Mouse (Mus musculus) spleen, postnatal 14 days (tissue): Measurements from ENCODE around the gene Gm42372.

ENCODE experiments used
- DNase-seq, 2 experiments: peaks; one replicate each; pipeline ENCODE4 v3.0.0; 2021 to 2022; ENCODE audit warnings: low spot score in 2 of 2

Gene Gm42372

GRCm38 (mm10) chr7:17030239-17030638 is 47.4 kb downstream of the Gm42372 start:
- DNase-seq, result no peak
